Mouse (Mus musculus) forebrain, embryonic 15.5 days (tissue): Measurements from ENCODE around the gene Gm4952. TPM values are rescaled to one million over a fixed set of nuclear protein-coding genes. Genes with fewer than 3 reads are reported as not detected.

Experiments used
- ATAC-seq: fragments of 200-750 bp; cut with Nextera tagmentation; replicated peaks from 2 replicates; pipeline ENCODE4 v1.8.0; 2017; ENCODE audit warnings: mild to moderate bottlenecking, moderate TSS enrichment, moderate library complexity
- H3K27ac ChIP-seq: fragments of 300-500 bp; sonication (generic); replicated peaks from 2 replicates; pipeline ENCODE4 v1.5.1; 2015; ENCODE audit warnings: mild to moderate bottlenecking, inconsistent platforms
- H3K27me3 ChIP-seq: fragments of 300-500 bp; sonication (generic); 2 replicates; pipeline ENCODE4 v1.6.1; 2015; ENCODE audit warnings: inconsistent platforms
- H3K36me3 ChIP-seq: fragments of 300-500 bp; sonication (generic); 2 replicates; pipeline ENCODE4 v1.6.1; 2015; ENCODE audit warnings: mild to moderate bottlenecking, inconsistent platforms
- H3K4me1 ChIP-seq: fragments of 300-500 bp; sonication (generic); 2 replicates; pipeline ENCODE4 v1.6.1; 2015; ENCODE audit warnings: inconsistent platforms
- H3K4me2 ChIP-seq: fragments of 300-500 bp; sonication (generic); replicated peaks from 2 replicates; pipeline ENCODE4 v1.6.1; 2015; ENCODE audit warnings: mild to moderate bottlenecking, inconsistent platforms
- H3K4me3 ChIP-seq: fragments of 300-500 bp; sonication (generic); 2 replicates; pipeline ENCODE4 v1.5.1; 2015; ENCODE audit warnings: mild to moderate bottlenecking, inconsistent platforms
- H3K9ac ChIP-seq: fragments of 300-500 bp; sonication (generic); replicated peaks from 2 replicates; pipeline ENCODE4 v1.6.1; 2015; ENCODE audit warnings: mild to moderate bottlenecking, inconsistent platforms
- H3K9me3 ChIP-seq: fragments of 300-500 bp; sonication (generic); 2 replicates; pipeline ENCODE4 v1.6.1; 2016; ENCODE audit warnings: inconsistent platforms
- WGBS: fragments of 180-500 bp; shearing (Covaris S2); methylation state at CpG from one replicate; pipeline ENCODE4 v1.1.7; 2015; ENCODE audit warnings: mixed read lengths; 5-methylcytosine and 5-hydroxymethylcytosine counted together
- polyA plus RNA-seq: library from polyadenylated mRNA; unstranded; fragments of >200 nt; fragmentation: Nextera tagmentation; extraction: Ambion mirVana; gene quantifications from 2 replicates; pipeline ENCODE4 v1.2.1, GENCODE M21; 2015

Gene Gm4952
- 0.08 TPM in 1 of 2 replicates, not detected in the other for polyA plus RNA-seq

- peaks cover 7% of the 10 kb centered on the region for H3K4me1 ChIP-seq
- H3K4me3 ChIP-seq: no peak within 1 kb of the TSS
- no peaks in the 10 kb centered on the region for H3K9me3 ChIP-seq
- no peak for ATAC-seq
- 79% methylated on average over 1 of the region's 1 CpGs for WGBS
- H3K4me2 ChIP-seq: no peak within 1 kb of the TSS
- no peaks in the 10 kb centered on the region for H3K36me3 ChIP-seq
- H3K27ac ChIP-seq: no peak within 1 kb of the TSS
- no peak within 1 kb of the TSS for H3K9ac ChIP-seq
- no peaks in the 10 kb centered on the region for H3K27me3 ChIP-seq
Observed at GRCm38 (mm10) chr19:12599674-12600073, at the start of gene Gm4952. TSS of gene Gm4952 (plus strand) at chr19:12599974.

GRCm38 (mm10) chr19:12550005-12550942, 49.5 kb upstream of the Gm4952 start:
- Histone ChIP-seq H3K36me3 (no peaks in the 10 kb centered on the region), H3K9ac (no peak overlapping the region), H3K4me1 (no peaks in the 10 kb centered on the region), H3K27ac (no peak overlapping the region), H3K4me3 (no peak overlapping the region), H3K4me2 (no peak overlapping the region), H3K27me3 (no peaks in the 10 kb centered on the region), H3K9me3 (no peaks in the 10 kb centered on the region)
- 77% methylated on average over 5 of the region's 5 CpGs for WGBS
- no peak for ATAC-seq

- no peak overlapping the region for H3K27ac ChIP-seq
- WGBS: 86% methylated on average over 2 of the region's 2 CpGs
- no peak overlapping the region for H3K4me3 ChIP-seq
- no peak overlapping the region for H3K9ac ChIP-seq
- no peak overlapping the region for H3K4me2 ChIP-seq
- H3K27me3 ChIP-seq: no peaks in the 10 kb centered on the region
- no peaks in the 10 kb centered on the region for H3K36me3 ChIP-seq
- ATAC-seq: no peak
- no peaks in the 10 kb centered on the region for H3K9me3 ChIP-seq
- H3K4me1 ChIP-seq: no peaks in the 10 kb centered on the region
Observed at GRCm38 (mm10) chr19:12556293-12556692, 43.5 kb upstream of the Gm4952 start.

GRCm38 (mm10) chr19:12558219-12558618, 41.6 kb upstream of the Gm4952 start:
- H3K4me3 ChIP-seq: no peak overlapping the region
- H3K4me1 ChIP-seq: no peaks in the 10 kb centered on the region

GRCm38 (mm10) chr19:12564197-12564596, 35.6 kb upstream of the Gm4952 start:
- Histone ChIP-seq H3K4me3 (no peak overlapping the region), H3K9ac (no peak overlapping the region)
- ATAC-seq: no peak

More at GRCm38 (mm10) chr19:12558219-12558618, 41.6 kb upstream of the Gm4952 start:
- ATAC-seq: no peak
- Histone ChIP-seq H3K9ac (no peak overlapping the region), H3K4me2 (no peak overlapping the region), H3K27ac (no peak overlapping the region), H3K9me3 (no peaks in the 10 kb centered on the region), H3K27me3 (no peaks in the 10 kb centered on the region), H3K36me3 (no peaks in the 10 kb centered on the region)
- 92% methylated on average over 4 of the region's 4 CpGs for whole genome bisulfite sequencing

GRCm38 (mm10) chr19:12567011-12567410, 32.8 kb upstream of the Gm4952 start:
- Histone ChIP-seq H3K27me3 (no peaks in the 10 kb centered on the region), H3K36me3 (no peaks in the 10 kb centered on the region), H3K4me2 (no peak overlapping the region), H3K4me3 (no peak overlapping the region), H3K9me3 (no peaks in the 10 kb centered on the region), H3K27ac (no peak overlapping the region), H3K9ac (no peak overlapping the region), H3K4me1 (no peaks in the 10 kb centered on the region)
- 51% methylated on average over 4 of the region's 4 CpGs for WGBS
- no peak for ATAC-seq

More at GRCm38 (mm10) chr19:12564197-12564596, 35.6 kb upstream of the Gm4952 start:
- Histone ChIP-seq H3K4me1 (no peaks in the 10 kb centered on the region), H3K27ac (no peak overlapping the region), H3K4me2 (no peak overlapping the region), H3K27me3 (no peaks in the 10 kb centered on the region), H3K9me3 (no peaks in the 10 kb centered on the region), H3K36me3 (no peaks in the 10 kb centered on the region)

GRCm38 (mm10) chr19:12570866-12571265, 28.9 kb upstream of the Gm4952 start:
- H3K36me3 ChIP-seq: no peaks in the 10 kb centered on the region
- no peak overlapping the region for H3K27ac ChIP-seq
- no peak overlapping the region for H3K4me3 ChIP-seq
- no peak for ATAC-seq
- H3K27me3 ChIP-seq: no peaks in the 10 kb centered on the region
- H3K4me2 ChIP-seq: no peak overlapping the region
- WGBS: 72% methylated on average over 2 of the region's 2 CpGs
- H3K9ac ChIP-seq: no peak overlapping the region
- no peaks in the 10 kb centered on the region for H3K9me3 ChIP-seq
- peaks cover 13% of the 10 kb centered on the region for H3K4me1 ChIP-seq

- ATAC-seq: no peak
- 91% methylated on average over 1 of the region's 1 CpGs for WGBS
- H3K36me3 ChIP-seq: no peaks in the 10 kb centered on the region
Observed at GRCm38 (mm10) chr19:12571687-12572086, 28.1 kb upstream of the Gm4952 start.

GRCm38 (mm10) chr19:12572614-12573265, 27.0 kb upstream of the Gm4952 start:
- Histone ChIP-seq H3K4me2 (peak overlapping the region; percentile 60), H3K27me3 (no peaks in the 10 kb centered on the region), H3K27ac (peak overlapping the region; percentile 43), H3K4me1 (peaks cover 13% of the 10 kb centered on the region), H3K36me3 (no peaks in the 10 kb centered on the region), H3K9ac (peak overlapping the region; percentile 42; the same call in 1 of the 2 replicates), H3K9me3 (no peaks in the 10 kb centered on the region), H3K4me3 (peak overlapping the region; percentile 44)
- ATAC-seq: 0 out of 2 replicates have a peak, but pooled peaks have one; percentile 1
- WGBS: 95% methylated on average over 1 of the region's 1 CpGs

More at GRCm38 (mm10) chr19:12571687-12572086, 28.1 kb upstream of the Gm4952 start:
- Histone ChIP-seq H3K4me3 (no peak overlapping the region), H3K4me1 (peaks cover 13% of the 10 kb centered on the region), H3K27ac (no peak overlapping the region), H3K9ac (no peak overlapping the region), H3K9me3 (no peaks in the 10 kb centered on the region), H3K4me2 (no peak overlapping the region), H3K27me3 (no peaks in the 10 kb centered on the region)

- H3K27ac ChIP-seq: peak overlapping the region; percentile 43
- WGBS: 4% methylated on average over 14 of the region's 14 CpGs
- peak overlapping the region; percentile 42; the same call in 1 of the 2 replicates for H3K9ac ChIP-seq
- H3K4me1 ChIP-seq: peaks cover 13% of the 10 kb centered on the region
- peak overlapping the region; percentile 44 for H3K4me3 ChIP-seq
- no peaks in the 10 kb centered on the region for H3K27me3 ChIP-seq
- H3K36me3 ChIP-seq: no peaks in the 10 kb centered on the region
- ATAC-seq: peak; percentile 100
- H3K4me2 ChIP-seq: peak overlapping the region; percentile 60
- H3K9me3 ChIP-seq: no peaks in the 10 kb centered on the region
Observed at GRCm38 (mm10) chr19:12573266-12574011, 26.3 kb upstream of the Gm4952 start.

GRCm38 (mm10) chr19:12574012-12574407, 25.8 kb upstream of the Gm4952 start:
- H3K27ac ChIP-seq: no peak overlapping the region
- H3K36me3 ChIP-seq: no peaks in the 10 kb centered on the region
- H3K9me3 ChIP-seq: no peaks in the 10 kb centered on the region
- H3K4me2 ChIP-seq: peak overlapping the region; percentile 60
- H3K9ac ChIP-seq: peak overlapping the region; percentile 42; the same call in 1 of the 2 replicates
- ATAC-seq: no peak
- H3K27me3 ChIP-seq: no peaks in the 10 kb centered on the region
- peak overlapping the region; percentile 44 for H3K4me3 ChIP-seq
- 22% methylated on average over 5 of the region's 5 CpGs for WGBS
- peaks cover 13% of the 10 kb centered on the region for H3K4me1 ChIP-seq
